Mouse (Mus musculus): ENCODE data around the gene Foxred2. TPM values are rescaled to one million over a fixed set of nuclear protein-coding genes. Genes with fewer than 3 reads are reported as not detected.

The Foxred2 gene
- total and polyA plus RNA-seq, 3 experiments: 9.9 to 12.2 TPM; not detected in 1

GRCm38 (mm10) chr15:77970470-77971292 lies 14.2 kb upstream of the Foxred2 start, which contains the start of gene Eif3d (continued):
- no peak for TF ChIP-seq JUND (IDR thresholded peaks at IDR 0.05; ENCODE audit: low read depth, low read length)
- TF ChIP-seq MYC (IDR thresholded peaks at IDR 0.05; ENCODE audit: low read depth, low read length): peak; percentile 95
- TF ChIP-seq NELFE (IDR thresholded peaks at IDR 0.05; ENCODE audit: low read depth, low read length): peak; percentile 83
- TF ChIP-seq BHLHE40 (IDR thresholded peaks at IDR 0.05; ENCODE audit: borderline replicate concordance, low read depth, low read length): no peak
- TF ChIP-seq MEF2A (IDR thresholded peaks at IDR 0.05; ENCODE audit: extremely low read depth, insufficient replicate concordance, low read depth, low read length, poor library complexity, severe bottlenecking): 0 out of 2 replicates have a peak, but pooled peaks have one; percentile 28
- TF ChIP-seq SMC3 (IDR thresholded peaks at IDR 0.05; ENCODE audit: low read depth, low read length): no peak
- TF ChIP-seq TAL1 (IDR thresholded peaks at IDR 0.05; ENCODE audit: low read length): no peak
- peak; percentile 94 for TF ChIP-seq HCFC1 (IDR thresholded peaks at IDR 0.05; ENCODE audit: low read depth, low read length)
- peak; percentile 54; the same call in 1 of the 2 replicates for TF ChIP-seq GABPA (IDR thresholded peaks at IDR 0.05; ENCODE audit: low read depth, low read length)
- peak; percentile 63; the same call in 1 of the 2 replicates for TF ChIP-seq ETS1 (IDR thresholded peaks at IDR 0.05; ENCODE audit: low read depth, low read length)
- TF ChIP-seq MAX (IDR thresholded peaks at IDR 0.05; ENCODE audit: low read length): peak; percentile 89
- TF ChIP-seq RAD21 (IDR thresholded peaks at IDR 0.05; ENCODE audit: low read depth, low read length): no peak
- TF ChIP-seq ZNF384 (IDR thresholded peaks at IDR 0.05; ENCODE audit: low read depth, low read length): peak; percentile 99
- no peak for TF ChIP-seq CHD1 (IDR thresholded peaks at IDR 0.05; ENCODE audit: low read depth, low read length)
- TF ChIP-seq ZKSCAN1 (IDR thresholded peaks at IDR 0.05; ENCODE audit: low read depth, low read length): no peak; the same call in 1 of the 2 replicates
- TF ChIP-seq POLR2AphosphoS2 (IDR thresholded peaks at IDR 0.05; ENCODE audit: low read length): peak; percentile 81; the same call in 1 of the 2 replicates
- peak; percentile 69; the same call in 1 of the 2 replicates for TF ChIP-seq MAZ (IDR thresholded peaks at IDR 0.05; ENCODE audit: low read depth, low read length)
- TF ChIP-seq NRF1 (IDR thresholded peaks at IDR 0.05; ENCODE audit: insufficient read depth, low read depth, low read length, poor library complexity, severe bottlenecking): peak; percentile 82
- peak; percentile 88 for TF ChIP-seq MAFK (IDR thresholded peaks at IDR 0.05; ENCODE audit: borderline replicate concordance, low read depth, low read length)
- no peak for TF ChIP-seq CHD2 (IDR thresholded peaks at IDR 0.05; ENCODE audit: low read length)
- peak; percentile 83 for TF ChIP-seq SIN3A (IDR thresholded peaks at IDR 0.05; ENCODE audit: low read length)
- TF ChIP-seq EP300 (IDR thresholded peaks at IDR 0.05; ENCODE audit: low read depth in 1 of 2, low read length in 2 of 2): peak in 1 of 2 experiments; percentile 26; a peak in 2 of 4 replicates
